Mouse (Mus musculus) spleen, postnatal 14 days (tissue): ENCODE measurements around the gene Ss18l1.
A peak's percentile ranks its signal among the peaks of the same experiment; 100 is the strongest.

Experiments
- DNase-seq, 2 experiments: peaks; one replicate each; pipeline ENCODE4 v3.0.0; 2021 to 2022; ENCODE audit warnings: low spot score in 2 of 2

Gene Ss18l1

GRCm38 (mm10) chr2:180042256-180042857, at the start of gene Ss18l1, which contains the start of gene Psma7:
Gene Ss18l1, plus strand, starts transcription at chr2:180042509.
Gene Psma7, minus strand, starts transcription at chr2:180042433.
- peak; percentile 81 to 89 for DNase-seq

GRCm38 (mm10) chr2:179993071-179993470, 49.2 kb upstream of the Ss18l1 start:
- no peak for DNase-seq

DNA sequence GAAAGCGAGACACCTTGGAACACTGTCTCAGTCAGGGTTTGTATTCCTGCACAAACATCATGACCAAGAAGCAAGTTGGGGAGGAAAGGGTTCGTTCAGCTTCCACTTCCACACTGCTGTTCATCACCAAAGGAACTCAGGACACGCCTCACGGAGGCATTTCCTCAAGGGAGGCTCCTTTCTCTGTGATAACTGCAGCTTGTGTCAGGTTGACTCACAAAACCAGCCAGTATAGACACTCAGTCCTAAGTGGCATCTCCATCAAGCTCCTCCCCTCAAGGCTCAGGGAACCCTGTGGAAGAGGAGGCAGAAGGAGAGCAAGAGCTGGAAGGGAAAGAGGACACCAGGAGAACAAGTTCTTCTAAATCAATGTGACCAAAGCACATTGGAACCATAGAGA, 43.9 kb upstream of the Ss18l1 start:
- DNase-seq = no peak

DNA sequence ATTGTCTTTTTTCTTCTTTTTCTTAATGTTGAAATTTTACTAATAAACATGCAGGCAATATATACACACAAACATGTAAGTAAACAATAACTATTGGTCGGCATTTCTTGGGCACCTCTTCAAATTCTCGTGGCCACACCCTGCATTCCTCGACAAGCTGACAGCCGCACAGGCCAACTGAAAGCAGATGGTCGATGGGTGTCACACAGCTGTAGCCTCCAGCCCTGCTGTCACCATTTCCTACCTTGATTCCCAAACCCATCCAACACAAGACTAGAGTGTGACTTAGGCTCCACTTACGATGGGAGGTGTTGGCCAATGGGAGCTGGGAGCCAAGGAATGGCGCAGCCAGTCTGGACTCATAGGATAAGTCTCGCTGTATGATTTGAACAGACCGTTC, 40.7 kb upstream of the Ss18l1 start:
- no peak for DNase-seq

DNA sequence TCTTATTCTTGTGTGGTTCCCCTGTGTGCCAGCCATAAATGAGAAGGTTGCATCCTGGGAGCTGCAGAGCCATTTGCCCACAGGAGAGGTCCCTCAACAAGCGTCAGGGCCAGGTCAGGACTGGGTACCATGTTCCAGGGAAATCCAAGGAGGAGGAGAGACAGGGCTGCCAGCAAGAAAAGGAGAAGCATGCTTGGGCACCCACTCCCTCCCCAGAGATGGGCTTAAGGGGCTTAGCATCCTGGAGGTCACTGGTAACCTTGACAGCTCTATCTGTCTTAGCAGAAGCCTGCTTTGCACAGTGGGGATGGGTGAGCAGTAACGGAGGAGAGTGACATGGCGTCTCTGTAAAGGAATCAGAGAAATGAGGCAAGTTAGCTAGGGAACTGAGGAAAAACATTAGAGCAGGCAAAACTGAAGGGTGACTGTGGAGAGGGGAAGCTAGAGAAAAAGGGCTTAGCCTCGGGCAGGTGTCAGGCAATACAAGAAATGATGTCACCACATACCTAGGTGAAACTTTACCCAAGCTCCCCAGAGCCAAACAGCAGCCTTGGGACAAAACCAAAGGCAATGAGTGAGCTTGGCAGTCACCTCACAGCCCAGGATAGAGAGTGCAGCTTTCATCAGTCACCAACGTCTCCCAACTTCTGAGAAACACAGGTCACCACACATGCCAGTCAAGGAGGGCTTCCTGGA, 36.5 kb upstream of the Ss18l1 start:
- no peak for DNase-seq

GRCm38 (mm10) chr2:180006352-180007017, 35.8 kb upstream of the Ss18l1 start:
- DNase-seq = no peak

DNA sequence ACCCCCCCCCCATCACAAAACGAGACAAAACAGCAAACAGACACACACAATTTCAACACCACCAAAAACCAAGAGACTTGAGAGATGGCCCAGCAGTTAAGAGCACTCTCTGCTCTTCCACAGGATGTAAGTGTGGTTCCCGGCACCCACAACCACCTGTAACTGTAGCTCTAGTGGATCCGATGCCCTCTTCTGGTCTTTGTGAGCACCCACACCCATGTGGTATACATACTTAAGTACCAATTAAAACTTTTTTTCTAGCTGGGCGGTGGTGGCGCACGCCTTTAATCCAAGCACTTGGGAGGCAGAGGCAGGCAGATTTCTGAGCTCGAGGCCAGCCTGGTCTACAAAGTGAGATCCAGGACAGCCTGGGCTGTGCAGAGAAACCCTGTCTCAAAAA, 31.6 kb upstream of the Ss18l1 start:
- no peak for DNase-seq

- no peak for DNase-seq
These were observed 30.9 kb upstream of the Ss18l1 start for GRCm38 (mm10) chr2:180011370-180011769.

DNA sequence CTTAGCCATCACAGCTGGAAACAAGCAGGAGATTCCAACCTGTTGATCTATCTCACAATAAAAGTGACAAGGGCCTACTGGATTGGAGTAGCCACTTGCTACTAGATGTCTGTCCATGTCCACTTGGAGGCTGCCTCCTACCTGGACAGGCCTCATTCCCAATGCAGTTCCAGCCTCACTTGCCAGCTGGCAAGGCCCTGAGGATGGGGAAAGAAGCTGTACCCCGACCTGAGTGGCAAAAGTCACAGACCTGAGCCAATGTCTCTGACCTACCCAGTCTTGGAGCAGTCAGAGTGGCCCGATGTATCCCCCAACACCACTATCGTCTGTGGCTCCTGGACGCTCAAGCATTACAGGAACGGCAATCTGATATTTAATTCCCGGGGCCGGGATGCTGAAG, 28.6 kb upstream of the Ss18l1 start:
- no peak for DNase-seq

GRCm38 (mm10) chr2:180017632-180018031, 24.7 kb upstream of the Ss18l1 start:
- DNase-seq = no peak

GRCm38 (mm10) chr2:180018573-180018972, 23.7 kb upstream of the Ss18l1 start:
- no peak for DNase-seq

DNA sequence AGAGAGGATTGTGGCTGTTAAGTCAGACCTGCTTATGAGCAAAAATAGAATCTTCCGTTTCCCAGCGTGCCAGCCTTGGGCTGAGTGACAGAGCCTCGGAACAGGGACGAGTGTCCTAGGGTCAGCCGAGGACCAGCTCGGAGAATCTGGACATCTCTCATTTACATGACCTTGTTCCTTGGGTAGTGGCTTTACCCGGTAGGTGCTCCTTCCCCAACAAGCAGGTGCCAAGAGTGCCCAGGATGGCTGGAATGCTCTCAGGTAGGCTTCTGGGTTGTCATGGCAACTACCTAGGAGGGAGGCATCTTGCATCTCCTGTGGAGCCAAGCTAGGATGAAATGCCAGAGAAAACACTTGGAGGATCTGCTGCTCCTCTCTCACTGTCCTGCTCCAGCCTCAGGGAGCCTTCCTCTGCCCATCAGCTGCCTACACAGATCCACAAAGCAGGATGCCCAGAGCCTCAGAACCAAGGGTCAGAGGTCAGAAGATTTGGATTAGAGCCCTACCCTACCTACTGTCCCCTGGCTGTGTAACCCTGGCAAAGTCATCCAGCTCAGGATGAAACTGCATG, 22.1 kb upstream of the Ss18l1 start:
- DNase-seq = no peak

GRCm38 (mm10) chr2:180020919-180021318, 21.4 kb upstream of the Ss18l1 start:
- DNase-seq = no peak

DNA sequence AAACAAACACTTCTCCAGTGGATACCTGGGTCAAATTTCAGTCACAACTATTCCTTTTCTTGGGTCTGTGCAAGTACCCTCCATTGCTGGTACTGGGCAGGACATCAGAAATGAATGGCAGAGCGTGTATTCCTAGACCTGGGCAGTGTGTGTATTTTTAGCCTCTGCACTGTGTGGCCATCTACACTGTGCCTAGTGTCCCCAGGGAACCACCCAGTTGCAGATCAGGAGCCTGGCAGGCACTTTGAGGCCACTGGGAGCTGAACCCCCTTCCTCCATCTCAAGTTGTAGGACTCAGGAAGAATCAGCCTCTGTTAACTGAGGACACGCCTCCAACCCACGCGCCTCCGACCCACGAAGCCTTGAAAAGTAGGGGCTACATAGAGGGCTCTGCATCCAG, 19.6 kb upstream of the Ss18l1 start:
- no peak for DNase-seq

GRCm38 (mm10) chr2:180024401-180025098, 17.8 kb upstream of the Ss18l1 start, which contains the start of gene Lsm14b:
Gene Lsm14b, plus strand, starts transcription at chr2:180024987.
- peak; percentile 97 for DNase-seq

- peak in 1 of 2 experiments; percentile 34 for DNase-seq
These were observed 17.0 kb upstream of the Ss18l1 start for GRCm38 (mm10) chr2:180025135-180025860.

DNA sequence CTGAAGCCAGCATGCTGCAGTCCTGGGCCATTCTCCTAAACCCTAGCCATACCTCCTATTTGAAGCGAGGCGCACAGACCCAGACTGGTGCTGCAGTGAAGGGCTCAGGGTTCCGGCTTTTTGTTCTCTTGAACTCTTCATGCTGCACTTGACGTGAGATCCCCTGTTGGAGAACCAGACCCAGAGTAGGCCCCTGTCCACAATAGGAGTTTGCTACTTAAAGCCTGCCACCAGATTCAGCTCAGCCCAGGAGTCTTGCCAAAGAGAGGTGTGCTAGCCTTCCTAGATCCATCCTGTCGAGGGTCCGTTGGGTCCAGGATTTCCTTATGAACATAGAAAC, 16.5 kb upstream of the Ss18l1 start:
- no peak for DNase-seq

GRCm38 (mm10) chr2:180027768-180028167, 14.5 kb upstream of the Ss18l1 start:
- DNase-seq = no peak

DNA sequence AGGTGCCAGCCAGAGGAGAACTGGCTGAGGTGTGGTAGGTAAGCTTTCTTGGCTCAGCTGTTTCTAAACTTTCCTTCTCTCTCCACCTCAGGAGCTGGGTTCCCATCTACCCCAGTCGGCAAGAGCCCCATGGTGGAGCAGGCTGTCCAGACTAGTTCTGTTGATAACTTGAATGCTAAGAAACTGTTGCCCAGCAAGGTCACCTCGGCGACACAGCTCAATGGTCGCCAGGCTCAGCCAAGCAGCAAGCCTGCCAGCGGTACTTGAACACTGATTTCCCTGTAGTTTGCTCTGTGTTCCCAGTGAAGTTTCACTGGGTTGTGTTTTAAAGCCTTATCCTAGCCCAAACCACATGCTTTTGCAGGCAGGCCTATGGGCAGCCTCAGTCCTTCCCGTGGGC, 11.0 kb upstream of the Ss18l1 start:
- DNase-seq = no peak

DNA sequence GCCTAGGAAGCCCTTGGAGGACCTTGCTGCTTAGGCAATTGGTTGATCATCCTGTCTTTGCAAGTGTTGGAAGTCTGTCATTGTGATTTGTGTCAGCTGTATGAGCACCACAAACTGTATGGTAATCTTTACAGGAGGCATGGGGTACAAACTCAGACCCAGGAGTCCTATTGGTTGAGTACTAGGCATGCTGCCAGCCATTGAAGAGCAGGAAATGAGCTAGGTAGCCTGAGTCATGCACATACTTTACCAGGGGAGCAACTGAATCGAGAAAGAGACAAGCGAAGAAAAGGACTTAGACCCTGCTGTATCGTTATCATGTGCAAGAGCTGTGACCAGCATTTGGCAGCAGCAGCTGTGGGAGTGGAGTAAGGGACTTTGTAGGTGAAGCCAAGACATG, 9.4 kb upstream of the Ss18l1 start:
- no peak for DNase-seq

- no peak for DNase-seq
These were observed 8.4 kb upstream of the Ss18l1 start for GRCm38 (mm10) chr2:180033956-180034355.
